Mouse (Mus musculus) neutrophil, adult 5-6 weeks (primary cell): ENCODE measurements around the gene Pwp2. TPM values are rescaled to one million over a fixed set of nuclear protein-coding genes. Genes with fewer than 3 reads are reported as not detected.

Source experiments
- ATAC-seq: fragments of 151-379, 151-347 bp; 2 replicates; pipeline ENCODE4 v1.8.0; 2017; ENCODE audit warnings: mild to moderate bottlenecking, moderate TSS enrichment; ENCODE audit not compliant: insufficient number of reproducible peaks, poor library complexity, low FRiP score, severe bottlenecking; ENCODE audit errors: extremely low read depth
- total RNA-seq: library from RNA; stranded (forward); fragments of 200-1000 nt; gene quantifications from 2 replicates; pipeline ENCODE4 v1.2.3, GENCODE M21; 2017

The Pwp2 gene
- total RNA-seq, 1 experiment from 2014 or later, result 10.7 TPM

DNA sequence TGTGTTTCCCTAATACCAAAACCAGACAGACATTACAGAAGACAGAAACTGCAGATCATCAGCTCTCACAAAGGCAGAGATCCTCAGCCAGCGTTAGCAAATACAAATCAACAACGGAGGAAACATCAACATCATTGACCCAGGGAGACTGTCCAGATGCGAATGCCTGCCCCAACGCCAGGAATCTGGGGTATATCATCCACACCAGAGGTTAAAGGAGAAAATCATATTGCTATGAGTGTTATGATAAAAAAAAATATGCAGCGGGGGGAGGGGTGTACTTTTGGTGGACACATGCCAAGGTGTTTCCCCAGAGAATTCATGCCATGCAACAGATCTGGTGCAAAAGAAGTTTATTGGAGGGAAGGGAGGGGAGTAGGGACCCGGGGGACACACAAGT, 28.0 kb downstream of the Pwp2 start:
- ATAC-seq, result no peak

DNA sequence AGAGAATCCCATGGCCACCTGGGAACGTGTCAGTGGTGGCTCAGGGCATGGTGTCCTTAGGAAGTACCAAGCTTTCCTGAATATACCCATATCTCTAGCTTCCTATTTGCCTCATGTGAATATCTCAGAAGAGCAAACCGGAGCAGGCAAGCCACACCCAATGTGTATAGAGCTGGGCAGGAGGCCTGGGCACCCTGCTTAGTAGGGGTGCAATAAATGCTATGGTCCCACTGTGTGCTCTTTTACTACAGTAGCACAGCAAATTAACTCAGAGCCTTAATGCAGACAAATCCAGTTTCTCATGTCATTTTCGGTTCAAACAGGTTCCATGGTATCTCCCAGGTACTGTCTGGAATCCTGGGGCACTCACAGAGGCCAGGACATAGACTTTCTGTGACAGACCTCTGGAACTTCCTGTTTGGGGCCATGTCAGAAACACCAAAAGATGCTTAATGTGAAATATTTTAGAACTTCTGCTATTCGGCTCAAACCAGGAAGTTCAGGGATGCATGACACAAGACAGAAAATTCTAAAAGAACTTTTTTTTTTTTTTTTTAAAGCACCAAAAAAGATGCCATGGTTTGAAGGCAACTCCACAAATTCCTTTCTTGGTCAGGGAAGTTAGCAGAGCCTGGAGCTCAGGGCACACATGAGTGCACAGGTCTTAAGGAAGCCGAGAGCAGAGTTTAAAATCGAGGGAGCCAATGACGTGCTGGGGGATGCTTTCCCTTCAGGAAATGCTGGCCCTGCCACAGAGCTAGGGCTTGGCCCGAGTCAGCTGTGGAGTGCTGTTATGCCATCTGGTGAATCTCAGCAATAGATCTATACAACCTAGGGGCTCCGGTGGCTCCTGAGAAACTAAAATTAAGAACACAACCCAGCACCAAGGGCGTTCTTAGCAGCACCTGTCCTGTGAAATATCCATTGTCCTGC, 35.8 kb downstream of the Pwp2 start:
- ATAC-seq, result peak; percentile 85

DNA sequence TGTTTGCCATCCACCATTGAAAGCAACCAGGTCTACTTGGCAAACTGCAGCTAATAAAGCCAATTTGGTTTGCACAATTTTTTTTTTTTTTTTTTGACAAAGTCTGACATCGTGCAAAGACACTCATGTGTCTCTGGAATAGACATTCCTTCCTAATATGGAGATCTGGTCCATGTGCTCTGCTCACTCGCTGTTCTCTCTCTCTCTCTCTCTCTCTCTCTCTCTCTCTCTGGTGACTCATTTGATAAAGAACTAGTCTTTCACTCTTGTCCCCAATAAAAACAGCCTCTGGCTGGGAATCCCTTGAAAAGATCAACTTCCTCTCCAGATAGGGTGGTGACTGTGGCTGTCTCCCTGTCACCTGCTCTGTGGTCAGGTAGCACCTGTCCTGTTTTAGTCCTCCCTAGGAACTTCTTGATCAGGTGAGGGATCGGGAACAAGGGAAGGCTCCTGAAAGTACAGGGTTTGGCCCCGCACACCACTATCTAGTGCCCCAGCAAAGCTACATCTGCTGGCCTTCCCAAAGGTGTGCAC, 37.0 kb downstream of the Pwp2 start:
- no peak for ATAC-seq

DNA sequence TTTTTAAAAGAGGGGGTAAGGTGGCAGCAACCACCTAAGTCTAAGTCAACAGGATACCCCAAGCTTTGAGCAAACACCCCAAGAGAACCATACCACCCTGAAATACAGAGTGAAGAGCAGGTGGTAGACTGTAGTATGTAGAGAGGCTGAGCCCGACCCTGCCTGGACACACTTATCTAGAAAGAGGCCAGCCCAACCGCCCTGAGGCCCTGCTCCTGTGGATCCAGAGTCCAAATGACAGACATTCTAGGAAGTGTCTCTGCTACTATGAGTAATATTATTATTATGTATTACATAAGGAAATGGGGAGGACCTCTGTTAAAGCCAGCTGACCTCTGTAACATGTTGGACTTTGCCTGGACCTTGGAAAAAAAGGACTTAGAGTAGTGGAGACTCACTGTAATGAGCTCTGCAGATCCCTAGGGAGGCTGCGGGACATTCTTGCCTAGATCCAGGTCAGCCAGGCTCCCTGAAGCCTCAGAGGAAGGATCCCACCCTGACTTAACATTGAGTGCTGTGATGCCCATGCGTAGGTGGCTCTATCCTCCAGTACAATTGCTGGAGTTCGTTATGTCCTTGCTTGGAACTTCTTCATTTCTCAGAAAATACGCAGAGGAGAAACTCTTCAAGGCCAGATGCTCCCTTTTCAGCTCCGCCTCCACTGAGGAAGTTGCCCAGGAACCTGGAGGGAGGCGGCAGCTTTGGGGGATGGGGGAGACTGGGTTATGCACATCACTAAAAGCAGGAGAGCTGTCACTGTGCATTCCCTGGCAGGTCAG, 41.0 kb downstream of the Pwp2 start:
- ATAC-seq, result no peak

DNA sequence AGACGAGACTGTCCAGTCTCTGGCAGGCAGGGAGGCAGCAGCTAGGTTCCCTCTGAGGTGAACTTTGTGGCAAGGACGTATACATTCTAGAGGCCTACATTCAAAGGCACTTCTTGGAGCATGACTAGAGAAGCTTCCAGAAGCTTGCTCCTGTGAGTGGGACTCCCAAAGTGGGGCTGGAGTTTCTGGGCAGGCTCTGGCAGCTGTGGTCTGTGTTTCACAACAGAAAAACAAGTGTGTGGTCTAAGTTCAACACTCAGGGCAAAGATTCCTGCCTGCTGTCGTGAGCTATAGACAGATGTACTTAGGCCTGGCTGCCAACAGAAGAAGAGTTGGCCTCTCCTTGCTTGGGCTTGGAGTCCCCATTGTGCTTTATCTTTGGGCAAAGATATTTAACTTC, 44.1 kb downstream of the Pwp2 start:
- no peak for ATAC-seq

DNA sequence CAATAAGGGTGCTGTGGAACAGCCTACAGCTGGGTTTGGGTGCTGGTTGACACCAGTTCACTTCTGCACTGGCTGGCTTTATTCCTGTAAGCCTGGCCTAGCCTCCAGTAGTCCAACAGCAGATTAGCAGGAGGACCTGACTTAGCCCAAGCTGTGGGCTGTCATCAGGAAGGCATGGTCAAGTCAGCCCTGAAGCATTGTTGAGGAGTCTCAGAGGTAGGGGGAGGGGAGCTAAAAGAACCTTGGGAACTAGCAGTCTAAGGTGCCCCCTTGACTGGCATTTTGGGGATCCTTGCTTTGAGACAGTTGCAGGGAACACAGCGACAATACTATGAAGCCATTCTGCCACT, 44.7 kb downstream of the Pwp2 start:
- no peak for ATAC-seq

DNA sequence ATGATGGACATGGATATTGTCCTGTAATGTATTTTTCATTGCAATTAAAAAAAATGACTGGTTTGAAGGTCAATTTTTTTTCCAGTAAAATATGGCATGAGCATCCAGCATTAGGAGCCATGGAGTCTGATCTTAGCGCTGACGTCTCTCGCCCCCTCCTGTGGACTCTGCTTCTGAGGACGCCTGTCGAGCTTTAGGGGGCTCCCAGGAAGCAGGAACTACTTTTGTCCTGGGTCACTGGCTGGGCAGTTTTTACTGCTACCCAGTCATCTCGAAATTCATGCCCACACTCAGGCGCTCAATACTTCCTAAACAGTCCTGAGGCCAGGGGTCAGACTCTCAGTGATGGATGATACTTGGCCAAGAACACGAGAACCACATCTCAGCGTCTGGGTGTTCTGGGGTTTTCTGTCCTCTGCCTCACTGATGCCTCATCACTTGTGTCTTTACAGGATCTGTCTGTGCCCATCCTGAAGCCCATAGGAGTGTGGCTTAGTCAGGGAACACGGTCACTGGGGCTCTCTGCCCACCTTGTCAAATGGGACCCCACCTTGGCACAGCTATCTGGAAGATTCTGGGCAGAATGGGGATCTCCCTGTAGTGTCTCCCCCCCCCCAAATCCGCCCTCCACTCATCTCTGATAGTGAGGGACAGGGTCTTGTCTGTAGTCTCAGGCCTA, 45.2 kb downstream of the Pwp2 start:
- ATAC-seq, result no peak

DNA sequence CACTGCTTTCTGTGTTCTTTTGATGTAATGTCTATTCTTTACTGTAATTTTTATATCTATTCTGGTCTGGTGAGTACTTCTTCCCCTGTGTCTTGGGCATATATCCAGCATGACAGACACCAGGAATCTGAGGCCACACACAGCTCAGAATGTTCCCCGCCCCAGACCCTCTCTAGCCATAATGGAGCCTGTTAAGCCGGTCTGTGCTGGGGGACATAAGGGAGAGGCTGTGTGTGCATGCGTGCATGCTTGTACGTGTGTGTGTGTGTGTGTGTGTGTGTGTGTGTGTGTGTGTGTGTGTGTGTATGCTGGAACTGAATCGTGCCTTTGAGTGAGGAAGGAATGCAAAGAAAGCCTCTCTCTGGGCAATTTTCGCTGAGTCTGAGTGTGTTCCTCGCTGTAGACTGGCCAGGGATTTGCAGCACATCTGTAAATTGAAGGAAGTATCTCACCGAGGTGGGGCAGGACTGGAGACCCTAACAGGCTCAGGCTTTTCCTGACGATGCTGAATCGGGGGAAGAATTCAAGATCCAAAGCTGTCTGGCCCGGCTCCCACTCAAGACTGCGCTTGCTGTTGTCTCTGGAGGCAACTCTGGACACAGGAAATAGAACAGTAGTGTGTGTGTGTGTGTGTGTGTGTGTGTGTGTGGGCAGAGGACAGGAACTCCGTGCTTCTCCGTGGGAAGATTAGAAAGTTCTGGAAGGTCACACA, 46.0 kb downstream of the Pwp2 start:
- no peak for ATAC-seq

DNA sequence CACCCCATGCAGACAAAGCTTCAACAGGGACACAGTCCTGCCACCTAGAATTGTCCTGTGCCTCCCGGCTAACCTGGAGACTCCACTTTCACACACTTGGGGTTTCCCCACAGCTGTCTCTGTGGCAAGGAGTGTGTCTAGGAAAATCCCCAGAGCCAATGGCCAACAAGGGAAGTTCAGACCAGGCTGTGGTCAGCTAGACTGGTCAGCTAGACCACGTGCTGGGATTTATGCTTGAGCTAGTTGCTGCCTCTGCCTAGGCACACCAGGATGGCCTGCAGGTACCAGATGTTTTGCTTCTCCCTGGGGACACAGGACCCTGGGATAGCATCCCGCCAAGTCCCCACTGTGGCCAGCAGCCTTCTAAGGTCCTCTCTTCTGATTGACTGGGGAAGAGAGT, 47.8 kb downstream of the Pwp2 start:
- ATAC-seq, result no peak

DNA sequence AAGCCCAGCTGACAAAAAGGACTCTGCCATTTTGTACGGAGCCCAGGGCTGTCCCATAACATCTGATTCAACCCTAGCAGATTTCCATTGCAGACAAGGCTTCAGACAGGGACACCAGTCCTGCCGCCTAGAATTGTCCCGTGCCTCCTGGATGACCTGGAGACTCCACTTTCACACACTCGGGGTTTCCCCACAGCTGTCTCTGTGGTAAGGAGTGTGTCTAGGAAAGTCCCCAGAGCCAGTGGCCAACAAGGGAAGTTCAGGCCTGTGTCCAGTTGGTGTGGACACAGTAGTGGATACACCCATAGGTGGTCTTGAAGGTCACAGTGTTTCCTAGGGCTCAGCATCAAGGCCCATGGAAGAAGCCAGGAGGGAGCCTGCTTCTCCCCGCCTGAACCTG, 49.0 kb downstream of the Pwp2 start:
- ATAC-seq, result no peak

DNA sequence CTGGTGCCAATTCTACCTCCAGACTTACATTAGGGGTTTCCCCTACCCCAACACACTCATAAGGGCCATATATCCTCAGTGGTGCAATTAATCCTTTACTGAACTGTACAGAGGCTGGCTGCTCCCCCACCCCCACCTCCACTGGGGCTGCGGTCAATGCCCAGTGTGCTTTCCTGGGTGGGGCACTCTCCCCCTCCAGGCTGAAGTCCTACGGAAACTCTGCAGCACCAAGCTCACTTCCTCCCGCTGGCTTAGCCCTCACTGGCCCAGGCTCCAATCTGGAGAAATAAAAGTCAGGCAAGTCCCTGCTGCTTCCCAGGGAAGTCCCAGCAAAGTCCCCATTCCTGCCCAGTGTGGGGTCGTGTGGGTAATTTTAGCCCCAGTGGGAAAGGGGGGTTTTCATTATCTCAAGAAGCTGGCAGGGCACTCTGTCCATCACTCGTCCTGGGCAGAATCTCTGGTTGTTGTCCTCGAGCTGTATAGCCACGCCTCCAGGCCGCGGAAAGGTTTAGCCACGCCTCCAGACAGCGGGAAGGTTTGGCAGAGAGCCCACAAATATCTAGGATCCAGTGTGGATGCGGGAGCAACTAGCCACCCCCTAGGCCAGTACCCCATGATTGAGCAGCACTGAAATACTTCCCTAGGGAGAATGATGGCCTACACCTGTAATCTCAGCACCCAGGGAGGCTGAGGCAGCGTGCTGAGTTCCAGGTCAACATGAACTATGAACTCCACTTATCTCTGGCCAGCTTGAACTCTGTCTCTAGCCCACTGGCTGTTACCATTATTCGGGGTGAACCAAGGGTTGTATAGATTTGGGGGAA, 49.8 kb downstream of the Pwp2 start:
- peak; percentile 20 for ATAC-seq

DNA sequence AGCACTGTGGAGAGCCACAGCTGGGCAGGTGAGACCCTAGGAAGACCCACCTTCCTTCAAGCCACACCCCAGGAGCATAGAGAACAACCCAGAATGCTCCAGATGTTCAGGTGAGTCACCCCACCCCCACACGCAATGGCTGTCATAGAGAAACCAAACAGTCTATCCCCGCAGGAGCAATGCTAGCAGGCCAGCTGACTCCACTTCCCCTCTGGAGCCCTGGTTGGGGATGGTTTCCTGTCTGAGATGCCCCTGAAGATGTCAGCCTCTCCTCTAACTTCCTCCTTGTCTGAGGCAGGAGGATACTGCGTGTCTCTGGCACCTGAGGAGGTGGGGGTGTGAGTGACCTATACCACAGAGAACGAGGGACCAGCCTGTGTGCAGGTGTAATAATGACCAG, 50.5 kb downstream of the Pwp2 start:
- ATAC-seq, result peak; percentile 42; the same call in 1 of the 2 replicates

DNA sequence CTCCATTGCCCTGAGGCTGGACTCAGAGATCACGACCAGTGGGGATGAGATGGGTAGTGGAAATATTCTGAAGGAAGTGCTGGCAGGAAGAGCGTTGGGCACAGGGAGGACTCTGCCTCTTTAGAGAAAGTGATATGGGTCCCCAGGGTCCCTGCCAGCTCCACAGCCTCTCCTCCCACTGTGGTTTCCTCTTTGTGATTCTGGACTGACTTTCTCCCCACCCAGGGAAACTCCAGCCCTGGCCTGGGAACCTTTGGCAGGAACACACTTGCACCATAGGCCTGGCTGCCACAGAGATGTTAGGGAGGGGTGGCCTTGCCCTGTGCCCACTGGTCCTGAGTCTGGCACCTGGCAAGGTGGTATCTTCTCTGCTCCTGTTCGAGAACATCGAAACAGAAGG, 55.0 kb downstream of the Pwp2 start:
- ATAC-seq, result no peak

DNA sequence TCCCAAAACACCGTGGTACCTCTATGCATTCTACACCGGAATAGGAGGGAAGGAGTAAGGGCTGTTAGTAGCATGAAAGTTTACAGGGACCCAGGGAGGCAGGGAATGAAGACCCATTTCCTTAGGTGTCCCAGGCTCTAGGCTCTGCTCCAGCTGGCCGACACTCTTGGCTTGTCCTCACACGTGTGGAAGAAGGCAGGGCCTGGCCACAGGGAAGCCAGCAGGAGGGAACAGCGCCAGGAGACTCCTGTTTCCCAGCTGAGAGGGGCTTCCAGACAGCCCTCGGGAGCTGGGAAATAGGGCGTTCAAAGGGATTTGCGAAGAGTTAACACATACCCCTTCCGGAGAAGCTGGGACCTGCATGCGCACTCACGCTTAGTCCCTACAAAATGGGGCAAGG, 55.5 kb downstream of the Pwp2 start:
- ATAC-seq, result no peak

DNA sequence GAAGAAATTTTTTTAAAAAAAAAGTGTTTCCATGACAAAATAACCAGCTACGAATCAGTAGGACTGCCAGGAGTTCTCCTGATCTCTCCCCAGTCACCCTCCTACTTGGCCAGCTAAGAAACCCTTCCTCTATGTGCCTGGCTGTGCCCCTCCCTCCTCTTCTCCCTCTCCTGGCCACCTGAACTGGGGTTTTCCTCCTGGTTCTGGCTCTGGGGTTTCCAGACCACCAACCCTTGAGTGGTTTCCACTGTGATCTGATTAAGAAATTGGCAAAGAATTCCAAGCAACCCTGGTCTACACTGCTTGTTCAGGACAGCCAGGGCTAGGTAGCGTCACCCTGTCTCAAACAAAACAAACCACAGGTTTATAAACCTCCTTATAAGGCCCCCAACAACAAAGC, 56.3 kb downstream of the Pwp2 start:
- ATAC-seq, result no peak

DNA sequence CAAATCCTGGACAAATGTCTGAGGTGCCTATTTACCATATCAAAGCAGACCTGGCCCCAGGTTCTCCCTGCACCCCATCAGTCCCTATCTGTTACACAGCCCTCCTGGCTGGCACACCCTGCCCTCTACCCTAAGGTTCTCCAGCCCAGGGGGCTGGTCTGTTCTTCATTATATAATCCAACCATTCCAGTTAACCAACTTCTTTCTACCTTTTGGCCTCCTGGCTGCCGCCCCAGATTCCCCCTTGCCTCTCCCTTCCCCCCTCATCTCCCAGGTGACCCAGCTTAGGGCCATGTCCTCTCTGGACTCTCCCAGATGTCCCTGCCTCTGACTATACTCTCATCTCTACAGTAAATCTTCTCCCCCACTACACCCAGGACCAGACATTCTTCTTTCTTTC, 57.0 kb downstream of the Pwp2 start:
- ATAC-seq, result no peak

DNA sequence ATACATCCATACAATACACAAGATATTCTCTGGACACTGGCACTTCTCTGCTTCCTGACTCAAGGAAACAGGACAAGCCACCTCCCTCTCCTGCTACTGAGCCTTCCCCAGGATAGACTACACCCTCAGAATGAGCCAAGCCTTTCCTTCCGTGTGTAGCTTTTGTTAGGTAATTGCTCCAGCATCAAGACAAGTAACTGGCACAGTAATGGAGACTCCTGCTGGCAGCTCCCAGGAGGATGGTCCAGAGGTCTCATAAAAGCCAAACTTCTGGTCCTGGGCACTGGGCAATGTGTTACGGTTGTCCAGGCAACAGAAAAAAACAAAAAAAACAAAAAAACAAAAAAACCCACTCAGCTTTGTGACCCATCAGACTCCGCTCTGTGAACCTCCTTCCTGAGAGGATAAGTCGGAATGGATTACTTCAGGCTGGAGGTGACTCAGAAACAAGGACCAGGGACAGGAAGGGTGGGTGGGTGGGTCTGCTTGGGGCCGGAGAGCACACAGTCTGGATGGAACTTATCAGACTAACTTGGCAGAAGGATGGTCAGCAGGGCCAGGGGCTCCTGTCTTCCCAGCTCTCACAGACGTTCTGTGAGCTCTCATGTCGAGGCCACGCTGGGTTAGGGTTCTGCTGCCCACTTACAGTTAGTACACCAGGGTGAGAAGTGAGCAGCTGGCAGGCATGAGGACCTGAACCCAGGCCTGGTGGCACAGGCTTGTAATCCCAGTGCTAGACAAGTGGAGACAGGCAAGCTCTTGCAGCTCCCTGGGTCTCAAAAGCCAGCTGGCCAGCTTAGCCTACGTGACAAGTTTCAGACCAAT, 57.7 kb downstream of the Pwp2 start:
- ATAC-seq, result no peak
